Mouse (Mus musculus) myocyte (in vitro differentiated cells): Measurements from ENCODE around the gene Gm20388. TPM values are rescaled to one million over a fixed set of nuclear protein-coding genes. Genes with fewer than 3 reads are reported as not detected.

Source experiments
- H3K27me3 ChIP-seq: one replicate; pipeline ENCODE4 v1.6.1; 2011; ENCODE audit not compliant: control insufficient read depth, insufficient read depth, insufficient read length
- H3K36me3 ChIP-seq: one replicate; pipeline ENCODE4 v1.6.1; 2011; ENCODE audit not compliant: control insufficient read depth, insufficient read depth
- H3K4me2 ChIP-seq: one replicate; pipeline ENCODE4 v1.6.1; 2011; ENCODE audit warnings: low read depth, control low read depth
- H3K4me3 ChIP-seq: one replicate; pipeline ENCODE4 v1.5.1; 2011; ENCODE audit warnings: mild to moderate bottlenecking, control low read depth, moderate library complexity
- H3K79me2 ChIP-seq: one replicate; pipeline ENCODE4 v1.6.1; 2011; ENCODE audit not compliant: control insufficient read depth, insufficient read depth
- H3ac ChIP-seq: one replicate; pipeline ENCODE4 v1.6.1; 2011; ENCODE audit not compliant: control insufficient read depth, insufficient read length
- CEBPB ChIP-seq: IDR thresholded peaks from 2 replicates; pipeline ENCODE4 v1.6.1; 2011; ENCODE audit warnings: mild to moderate bottlenecking, moderate library complexity; ENCODE audit not compliant: poor library complexity, insufficient read depth, severe bottlenecking
- E2F4 ChIP-seq: IDR thresholded peaks from one replicate; pipeline ENCODE4 v1.6.1; 2011; ENCODE audit warnings: mild to moderate bottlenecking, control low read depth, moderate library complexity; ENCODE audit not compliant: insufficient read depth
- MAX ChIP-seq: IDR thresholded peaks from one replicate; pipeline ENCODE4 v1.6.1; 2011; ENCODE audit warnings: low read depth, mild to moderate bottlenecking, control low read depth
- MYOD1 ChIP-seq, 3 experiments: IDR thresholded peaks; one replicate each; pipeline ENCODE4 v1.6.1; 2011; ENCODE audit warnings: control low read depth in 2 of 3, low read depth in 2 of 3, mild to moderate bottlenecking in 2 of 3, moderate library complexity in 1 of 3; ENCODE audit not compliant: insufficient read length in 2 of 3, control insufficient read depth in 1 of 3
- MYOG ChIP-seq, 3 experiments: IDR thresholded peaks; one replicate each; pipeline ENCODE4 v1.6.1; 2011; ENCODE audit warnings: control low read depth in 2 of 3, low read depth in 2 of 3, mild to moderate bottlenecking in 2 of 3; ENCODE audit not compliant: insufficient read length in 2 of 3, control insufficient read depth in 1 of 3, insufficient read depth in 1 of 3
- POLR2A ChIP-seq: IDR thresholded peaks from one replicate; pipeline ENCODE4 v1.6.1; 2011; ENCODE audit warnings: low read depth, mild to moderate bottlenecking, control low read depth, moderate library complexity; ENCODE audit not compliant: insufficient read length
- POLR2AphosphoS2 ChIP-seq: IDR thresholded peaks from one replicate; pipeline ENCODE4 v1.6.1; 2011; ENCODE audit warnings: low read depth, control low read depth; ENCODE audit not compliant: insufficient read length
- REST ChIP-seq: IDR thresholded peaks from one replicate; pipeline ENCODE4 v1.6.1; 2011; ENCODE audit warnings: mild to moderate bottlenecking, control low read depth, moderate library complexity; ENCODE audit not compliant: insufficient read depth, insufficient read length
- SRF ChIP-seq: IDR thresholded peaks from one replicate; pipeline ENCODE4 v1.6.1; 2011; ENCODE audit warnings: low read depth; ENCODE audit not compliant: control insufficient read depth, insufficient read length
- TCF12 ChIP-seq: IDR thresholded peaks from one replicate; pipeline ENCODE4 v1.6.1; 2011; ENCODE audit warnings: mild to moderate bottlenecking, control low read depth; ENCODE audit not compliant: poor library complexity, insufficient read depth, severe bottlenecking
- TCF3 ChIP-seq: IDR thresholded peaks from one replicate; pipeline ENCODE4 v1.6.1; 2011; ENCODE audit warnings: low read depth, control low read depth; ENCODE audit not compliant: insufficient read length
- USF1 ChIP-seq: IDR thresholded peaks from one replicate; pipeline ENCODE4 v1.6.1; 2011; ENCODE audit warnings: low read depth, mild to moderate bottlenecking, control low read depth, moderate library complexity
- polyA plus RNA-seq: library from polyadenylated mRNA; unstranded; fragments of >200 nt; fragmentation: generic; extraction: Trizol; gene quantifications from one replicate; pipeline ENCODE4 v1.2.1, GENCODE M21; 2012; ENCODE audit warnings: missing spikeins

The Gm20388 gene
- polyA plus RNA-seq, 1 experiment: 15.3 TPM

DNA sequence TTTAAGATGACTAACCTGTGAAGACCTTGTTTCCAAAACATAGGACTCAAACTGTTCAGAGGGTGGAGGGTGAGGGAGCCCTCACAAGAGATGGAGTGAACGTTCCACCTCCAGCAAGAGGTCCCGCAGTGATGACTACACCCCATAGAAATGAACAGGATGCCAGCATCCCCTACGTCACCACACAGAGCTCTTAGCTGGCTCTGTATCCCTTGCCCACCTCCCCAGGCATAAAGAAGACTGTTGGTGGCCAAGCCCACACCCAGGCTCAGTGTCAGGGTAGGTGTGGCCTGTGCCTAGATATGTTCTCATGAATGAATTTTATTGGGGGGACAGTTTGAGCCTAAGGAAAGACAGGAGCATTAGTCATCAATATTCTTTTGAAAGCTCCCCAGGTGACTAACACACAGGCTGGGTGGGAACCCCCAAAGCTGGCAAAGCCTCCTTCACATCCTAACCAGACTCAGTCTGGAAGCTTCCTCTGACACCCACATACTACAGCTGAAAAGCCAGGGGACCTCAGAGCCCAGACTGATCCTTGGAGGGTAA is 2638.3 kb downstream of the Gm20388 start:
- Histone ChIP-seq H3K79me2 (peaks cover 65% of the 10 kb centered on the region), H3ac (no peak overlapping the region), H3K36me3 (peaks cover 3% of the 10 kb centered on the region), H3K4me2 (peak overlapping the region; percentile 97), H3K27me3 (no peaks in the 10 kb centered on the region), H3K4me3 (peak overlapping the region; percentile 86)
- TF ChIP-seq USF1: no peak
- no peak for TF ChIP-seq E2F4
- TF ChIP-seq MYOG (IDR thresholded peaks at IDR 0.05; ENCODE audit: control insufficient read depth in 1 of 3, insufficient read depth in 1 of 3, insufficient read length in 2 of 3, low read depth in 2 of 3): no peak
- no peak for TF ChIP-seq CEBPB
- TF ChIP-seq POLR2A: no peak
- TF ChIP-seq TCF12: no peak
- no peak for TF ChIP-seq TCF3
- TF ChIP-seq MAX: no peak
- no peak for TF ChIP-seq SRF
- TF ChIP-seq MYOD1 (IDR thresholded peaks at IDR 0.05; ENCODE audit: control insufficient read depth in 1 of 3, insufficient read length in 2 of 3, low read depth in 2 of 3): no peak
- TF ChIP-seq POLR2AphosphoS2: no peak
- TF ChIP-seq REST: no peak

- Histone ChIP-seq H3K79me2 (peaks cover 50% of the 10 kb centered on the region), H3K4me2 (peak overlapping the region; percentile 97), H3K36me3 (peaks cover 3% of the 10 kb centered on the region), H3K4me3 (peak overlapping the region; percentile 86), H3ac (peak overlapping the region; percentile 77), H3K27me3 (no peaks in the 10 kb centered on the region)
- TF ChIP-seq MYOG (IDR thresholded peaks at IDR 0.05; ENCODE audit: control insufficient read depth in 1 of 3, insufficient read depth in 1 of 3, insufficient read length in 2 of 3, low read depth in 2 of 3) (no peak), MYOD1 (IDR thresholded peaks at IDR 0.05; ENCODE audit: control insufficient read depth in 1 of 3, insufficient read length in 2 of 3, low read depth in 2 of 3) (peak in 1 of 3 experiments; percentile 4), TCF12 (no peak), E2F4 (no peak), USF1 (no peak), SRF (no peak), CEBPB (no peak)
Measured at GRCm38 (mm10) chr8:122550234-122550994, 2639.8 kb downstream of the Gm20388 start.

GRCm38 (mm10) chr8:122550995-122551264 is 2640.3 kb downstream of the Gm20388 start:
- Histone ChIP-seq H3ac (peak overlapping the region; percentile 77), H3K4me2 (peak overlapping the region; percentile 2), H3K79me2 (peaks cover 45% of the 10 kb centered on the region), H3K36me3 (peaks cover 3% of the 10 kb centered on the region), H3K4me3 (peak overlapping the region; percentile 86), H3K27me3 (no peaks in the 10 kb centered on the region)
- TF ChIP-seq MYOD1 (IDR thresholded peaks at IDR 0.05; ENCODE audit: control insufficient read depth in 1 of 3, insufficient read length in 2 of 3, low read depth in 2 of 3) (no peak), POLR2AphosphoS2 (no peak), TCF12 (no peak), USF1 (no peak), MYOG (IDR thresholded peaks at IDR 0.05; ENCODE audit: control insufficient read depth in 1 of 3, insufficient read depth in 1 of 3, insufficient read length in 2 of 3, low read depth in 2 of 3) (no peak), CEBPB (no peak), POLR2A (no peak), SRF (no peak), REST (no peak), MAX (no peak), E2F4 (no peak), TCF3 (no peak)

GRCm38 (mm10) chr8:122551265-122552051 is 2640.8 kb downstream of the Gm20388 start, which contains the start of gene Piezo1:
TSS of gene Piezo1 (minus strand) at chr8:122551329.
- no peak for TF ChIP-seq SRF
- TF ChIP-seq REST: no peak
- peak; percentile 16 for TF ChIP-seq TCF12
- no peak for TF ChIP-seq MAX
- peak; percentile 95 for TF ChIP-seq POLR2A
- peak; percentile 50 for TF ChIP-seq TCF3
- peak; percentile 94 for TF ChIP-seq POLR2AphosphoS2
- no peak for TF ChIP-seq USF1
- TF ChIP-seq MYOG (IDR thresholded peaks at IDR 0.05; ENCODE audit: control insufficient read depth in 1 of 3, insufficient read depth in 1 of 3, insufficient read length in 2 of 3, low read depth in 2 of 3): peak; percentile 31 to 94 (median 78)
- no peak for TF ChIP-seq E2F4
- TF ChIP-seq CEBPB: no peak
- peak in 2 of 3 experiments; percentile 84 to 92 for TF ChIP-seq MYOD1 (IDR thresholded peaks at IDR 0.05; ENCODE audit: control insufficient read depth in 1 of 3, insufficient read length in 2 of 3, low read depth in 2 of 3)
- H3K36me3 ChIP-seq: peaks cover 3% of the 10 kb centered on the region
- H3K27me3 ChIP-seq: no peaks in the 10 kb centered on the region
- peak within 1 kb of the TSS; percentile 86 for H3K4me3 ChIP-seq
- peaks cover 40% of the 10 kb centered on the region for H3K79me2 ChIP-seq
- peak within 1 kb of the TSS; percentile 97 for H3K4me2 ChIP-seq
- peak within 1 kb of the TSS; percentile 77 for H3ac ChIP-seq
